Mouse (Mus musculus) cerebellum, adult 2 months (tissue): ENCODE results near the gene Dctn2. TPM values are rescaled to one million over a fixed set of nuclear protein-coding genes. Genes with fewer than 3 reads are reported as not detected.

Experiments used
- DNase-seq, 2 experiments: peaks; one replicate each; pipeline ENCODE4 v3.0.0; 2021
- H3K27ac ChIP-seq: fragments of 200-500 bp; 2 replicates; pipeline ENCODE4 v1.5.1; 2012; ENCODE audit warnings: low read length, control low read depth, inconsistent platforms; ENCODE audit not compliant: insufficient read depth
- H3K27me3 ChIP-seq: fragments of 200-500 bp; 2 replicates; pipeline ENCODE4 v1.6.1; 2012; ENCODE audit warnings: inconsistent platforms, mild to moderate bottlenecking, low read length, moderate library complexity; ENCODE audit not compliant: control insufficient read depth, insufficient read depth
- H3K4me1 ChIP-seq: fragments of 200-500 bp; 2 replicates; pipeline ENCODE4 v1.6.1; 2011; ENCODE audit warnings: low read length; ENCODE audit not compliant: control insufficient read depth, insufficient read depth
- H3K4me3 ChIP-seq: fragments of 200-500 bp; replicated peaks from 2 replicates; pipeline ENCODE3; 2011; ENCODE audit warnings: mild to moderate bottlenecking, low read depth, low read length, control low read depth; ENCODE audit not compliant: insufficient read depth
- CTCF ChIP-seq: fragments of 200-500 bp; IDR thresholded peaks from 2 replicates; pipeline ENCODE4 v1.5.1; 2011; ENCODE audit warnings: low read depth, mild to moderate bottlenecking, control low read depth, low read length, moderate library complexity, borderline replicate concordance; ENCODE audit not compliant: insufficient read depth
- POLR2A ChIP-seq: fragments of 200-500 bp; IDR thresholded peaks from 2 replicates; pipeline ENCODE4 v1.6.1; 2011; ENCODE audit warnings: low read length, control low read depth, borderline replicate concordance; ENCODE audit not compliant: insufficient read depth
- WGBS: fragments of 180-500 bp; shearing (Covaris S2); methylation state at CpG from one replicate; pipeline ENCODE4 v1.1.7; 2018; 5-methylcytosine and 5-hydroxymethylcytosine counted together
- polyA plus RNA-seq: library from polyadenylated mRNA; depleted of rRNA; stranded (reverse); fragments of >200 nt; gene quantifications from 2 replicates; pipeline ENCODE4 v1.2.3, GENCODE M21; 2012; rRNA removed

The Dctn2 gene
- polyA plus RNA-seq: 322 and 328 TPM in 2 replicates

GRCm38 (mm10) chr10:127266112-127267091 lies at the start of gene Dctn2:
Dctn2 (plus strand) TSS chr10:127266368.
- peak; percentile 93 to 96 for DNase-seq
- TF ChIP-seq CTCF: no peak
- peak; percentile 73; the same call in 1 of the 2 replicates for TF ChIP-seq POLR2A
- Histone ChIP-seq H3K4me1 (peaks cover 21% of the 10 kb centered on the region), H3K27ac (peak within 1 kb of the TSS; percentile 21), H3K27me3 (no peaks in the 10 kb centered on the region), H3K4me3 (peak within 1 kb of the TSS; percentile 73)
- under 1% methylated on average over 64 of the region's 70 CpGs for WGBS

DNA sequence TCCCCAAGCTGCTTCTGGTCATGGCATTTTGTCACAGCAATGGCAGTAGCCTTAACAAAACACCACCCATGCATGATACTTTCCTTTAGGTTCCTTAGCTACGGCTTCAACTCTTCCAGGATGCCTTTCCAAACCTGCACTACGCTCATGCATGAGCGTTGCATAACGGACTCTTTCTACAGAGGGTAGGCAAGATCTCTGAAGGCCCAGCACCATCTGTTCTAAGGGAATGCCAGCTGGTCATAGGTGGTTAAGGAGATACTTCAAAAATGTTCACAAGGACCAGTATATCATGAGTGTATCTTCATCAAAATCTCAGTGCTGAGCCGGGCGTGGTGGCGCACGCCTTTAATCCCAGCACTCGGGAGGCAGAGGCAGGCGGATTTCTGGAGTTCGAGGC lies 49.7 kb upstream of the Dctn2 start:
- H3K27ac ChIP-seq: no peak overlapping the region
- no peak overlapping the region for H3K4me3 ChIP-seq
- H3K27me3 ChIP-seq: no peaks in the 10 kb centered on the region
- WGBS: 72% methylated on average over 11 of the region's 11 CpGs
- peak in 1 of 2 experiments; percentile 61 for DNase-seq
- TF ChIP-seq POLR2A (no peak), CTCF (no peak)
- H3K4me1 ChIP-seq: no peaks in the 10 kb centered on the region; the same call in none of the 2 replicates

DNA sequence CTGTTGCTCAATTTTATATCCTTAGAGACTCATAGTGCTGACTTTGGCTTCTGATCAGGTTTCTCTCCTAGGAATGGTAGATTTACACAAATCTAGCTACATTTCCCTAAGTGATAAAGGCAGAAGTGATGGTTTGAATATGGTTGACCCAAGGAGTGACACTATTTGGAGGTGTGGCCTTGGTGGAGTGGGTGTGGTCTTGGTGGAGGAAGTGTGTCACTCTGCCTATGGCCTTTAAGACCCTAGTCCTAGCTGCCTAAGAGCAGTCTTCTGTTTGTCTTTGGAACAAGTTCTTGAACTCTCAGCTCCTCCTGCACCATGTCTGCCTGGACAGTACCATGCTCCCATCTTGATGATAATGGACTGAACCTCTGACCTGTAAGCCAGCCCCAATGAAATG lies 49.0 kb upstream of the Dctn2 start:
- H3K4me1 ChIP-seq: no peaks in the 10 kb centered on the region; the same call in none of the 2 replicates
- H3K4me3 ChIP-seq: no peak overlapping the region
- H3K27me3 ChIP-seq: no peaks in the 10 kb centered on the region
- TF ChIP-seq POLR2A: no peak
- TF ChIP-seq CTCF: no peak
- no peak overlapping the region for H3K27ac ChIP-seq
- no peak for DNase-seq

DNA sequence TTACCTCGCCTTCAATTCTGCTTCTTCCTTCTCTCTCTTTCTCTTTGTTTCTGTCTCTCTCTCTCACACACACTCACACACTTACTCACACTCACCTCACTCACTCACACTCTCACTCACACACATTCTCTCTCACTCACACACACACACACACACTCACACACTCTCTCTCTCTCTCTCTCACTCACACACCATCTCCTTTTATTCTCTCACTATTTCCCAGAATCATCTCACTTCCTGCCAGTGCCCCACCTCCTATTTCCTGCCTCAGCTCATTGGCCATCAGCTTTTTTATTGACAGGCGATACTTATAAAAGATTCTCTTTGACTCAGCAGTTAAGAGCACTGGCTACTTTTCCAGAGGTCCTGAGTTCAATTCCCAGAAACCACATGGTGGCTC lies 47.8 kb upstream of the Dctn2 start:
- no peak overlapping the region for H3K27ac ChIP-seq
- no peaks in the 10 kb centered on the region for H3K27me3 ChIP-seq
- no peak for DNase-seq
- TF ChIP-seq CTCF: no peak
- TF ChIP-seq POLR2A: no peak
- H3K4me1 ChIP-seq: no peaks in the 10 kb centered on the region; the same call in none of the 2 replicates
- WGBS: 93% methylated on average over 2 of the region's 2 CpGs
- H3K4me3 ChIP-seq: no peak overlapping the region

DNA sequence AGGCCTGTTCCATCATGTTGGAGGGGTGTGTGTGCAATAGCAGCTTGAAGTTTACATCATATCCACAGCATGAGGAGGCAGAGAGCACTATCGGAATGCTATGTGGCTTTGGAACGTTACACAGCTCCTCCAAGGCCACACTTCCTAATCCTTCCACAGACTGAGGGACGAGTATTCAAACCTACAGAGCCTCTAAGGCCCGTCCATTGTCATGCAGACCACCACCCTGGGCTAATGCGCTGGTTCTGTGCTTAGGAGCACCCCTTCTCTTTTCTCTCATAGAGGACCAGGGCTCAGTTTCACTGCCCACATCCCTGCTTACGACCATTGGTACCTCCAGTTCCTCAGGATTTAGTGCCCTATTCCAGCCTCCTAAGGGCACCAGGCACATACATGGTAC lies 41.0 kb upstream of the Dctn2 start:
- H3K4me3 ChIP-seq: no peak overlapping the region
- no peak for DNase-seq
- H3K4me1 ChIP-seq: peaks cover 11% of the 10 kb centered on the region; the same call in 1 of the 2 replicates
- no peak for TF ChIP-seq POLR2A
- TF ChIP-seq CTCF: no peak
- H3K27me3 ChIP-seq: no peaks in the 10 kb centered on the region
- no peak overlapping the region for H3K27ac ChIP-seq
- 55% methylated on average over 6 of the region's 6 CpGs for WGBS

DNA sequence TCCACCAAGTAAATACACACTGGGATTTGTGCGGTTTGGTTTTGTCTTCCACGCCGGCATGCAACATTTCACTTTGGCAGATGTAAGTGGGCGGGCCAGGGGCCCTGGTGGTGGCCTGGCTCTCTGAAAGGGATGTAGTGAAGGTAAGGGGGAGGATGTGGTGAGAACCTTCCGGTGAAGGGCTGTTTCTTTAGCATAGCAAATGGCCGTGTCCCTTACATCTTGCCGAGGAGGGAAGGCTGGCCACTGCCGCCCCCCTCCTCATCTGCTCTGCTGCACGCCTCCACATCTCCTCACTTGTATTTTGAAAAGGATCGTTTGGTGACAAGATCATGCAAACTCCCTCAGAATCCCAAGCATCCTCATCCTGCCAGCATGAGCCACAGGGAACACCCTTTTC lies 40.4 kb upstream of the Dctn2 start:
- Histone ChIP-seq H3K27me3 (no peaks in the 10 kb centered on the region), H3K4me3 (no peak overlapping the region), H3K4me1 (peaks cover 11% of the 10 kb centered on the region; the same call in 1 of the 2 replicates), H3K27ac (no peak overlapping the region)
- DNase-seq: no peak
- TF ChIP-seq CTCF (no peak), POLR2A (no peak)
- 47% methylated on average over 10 of the region's 10 CpGs for WGBS

DNA sequence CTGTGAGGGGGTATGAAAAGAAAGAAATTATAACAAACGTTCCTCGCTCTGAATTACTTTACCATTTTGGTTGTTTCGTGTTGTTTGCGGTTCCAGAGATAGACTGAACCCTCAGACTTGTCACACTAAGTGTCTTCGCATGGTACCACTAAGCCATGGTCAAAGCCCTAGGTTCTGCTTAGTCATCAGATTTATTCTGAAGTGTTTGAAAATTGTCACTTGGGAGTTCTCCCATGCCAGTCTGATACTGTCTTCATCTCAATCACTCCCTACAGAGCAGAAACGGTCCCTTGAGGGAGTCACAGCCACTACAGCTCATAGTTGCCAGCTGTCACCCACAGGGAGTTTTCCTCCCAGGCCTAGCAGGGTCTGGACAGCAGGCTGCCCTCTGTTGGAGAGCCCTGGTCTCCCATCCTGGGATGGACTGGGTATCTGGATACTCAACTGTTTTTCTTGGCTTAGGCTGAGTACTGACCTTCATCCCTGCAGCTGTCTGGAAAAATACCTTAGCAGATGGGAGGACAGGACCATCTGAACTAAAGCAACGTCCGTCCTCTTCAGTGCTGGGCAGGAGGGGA lies 39.8 kb upstream of the Dctn2 start:
- peak in 1 of 2 experiments; percentile 47 for DNase-seq
- WGBS: 62% methylated on average over 8 of the region's 8 CpGs
- Histone ChIP-seq H3K27me3 (no peaks in the 10 kb centered on the region), H3K27ac (no peak overlapping the region), H3K4me3 (no peak overlapping the region), H3K4me1 (peaks cover 14% of the 10 kb centered on the region; the same call in 1 of the 2 replicates)
- peak; percentile 44; the same call in 1 of the 2 replicates for TF ChIP-seq CTCF
- no peak for TF ChIP-seq POLR2A

GRCm38 (mm10) chr10:127227163-127227562 lies 39.0 kb upstream of the Dctn2 start:
- TF ChIP-seq CTCF (no peak), POLR2A (no peak)
- no peak for DNase-seq
- Histone ChIP-seq H3K4me1 (peaks cover 20% of the 10 kb centered on the region), H3K27me3 (no peaks in the 10 kb centered on the region), H3K4me3 (no peak overlapping the region), H3K27ac (no peak overlapping the region)
- WGBS: 60% methylated on average over 8 of the region's 8 CpGs
